Mouse (Mus musculus): Measurements from ENCODE around the gene Polh. TPM values are rescaled to one million over a fixed set of nuclear protein-coding genes. Genes with fewer than 3 reads are reported as not detected.

The Polh gene
- polyA plus RNA-seq, 1 experiment from 2014 or later = 7.4 TPM

DNA sequence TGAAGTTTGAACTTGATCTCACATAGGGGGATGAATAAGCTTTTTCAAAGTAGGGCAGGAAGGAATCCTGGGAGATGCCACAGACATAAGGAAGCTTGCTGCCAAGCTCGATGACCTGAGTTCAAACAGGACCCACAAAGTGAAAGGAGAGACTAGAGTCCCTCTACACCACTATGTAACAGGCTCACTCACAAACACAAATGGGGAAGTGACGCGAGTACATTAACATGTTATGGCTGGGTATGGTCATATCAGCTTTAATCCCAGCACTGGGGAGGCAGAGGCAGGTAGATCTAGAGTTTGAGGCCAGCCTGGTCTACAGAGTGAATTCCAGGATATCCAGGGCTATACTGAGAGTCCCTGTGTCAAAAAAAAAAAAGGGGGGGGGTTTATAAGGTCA, 48.1 kb downstream of the Polh start:
- WGBS = 88% methylated on average over 3 of the region's 3 CpGs
- ATAC-seq (replicated peaks) = no peak

DNA sequence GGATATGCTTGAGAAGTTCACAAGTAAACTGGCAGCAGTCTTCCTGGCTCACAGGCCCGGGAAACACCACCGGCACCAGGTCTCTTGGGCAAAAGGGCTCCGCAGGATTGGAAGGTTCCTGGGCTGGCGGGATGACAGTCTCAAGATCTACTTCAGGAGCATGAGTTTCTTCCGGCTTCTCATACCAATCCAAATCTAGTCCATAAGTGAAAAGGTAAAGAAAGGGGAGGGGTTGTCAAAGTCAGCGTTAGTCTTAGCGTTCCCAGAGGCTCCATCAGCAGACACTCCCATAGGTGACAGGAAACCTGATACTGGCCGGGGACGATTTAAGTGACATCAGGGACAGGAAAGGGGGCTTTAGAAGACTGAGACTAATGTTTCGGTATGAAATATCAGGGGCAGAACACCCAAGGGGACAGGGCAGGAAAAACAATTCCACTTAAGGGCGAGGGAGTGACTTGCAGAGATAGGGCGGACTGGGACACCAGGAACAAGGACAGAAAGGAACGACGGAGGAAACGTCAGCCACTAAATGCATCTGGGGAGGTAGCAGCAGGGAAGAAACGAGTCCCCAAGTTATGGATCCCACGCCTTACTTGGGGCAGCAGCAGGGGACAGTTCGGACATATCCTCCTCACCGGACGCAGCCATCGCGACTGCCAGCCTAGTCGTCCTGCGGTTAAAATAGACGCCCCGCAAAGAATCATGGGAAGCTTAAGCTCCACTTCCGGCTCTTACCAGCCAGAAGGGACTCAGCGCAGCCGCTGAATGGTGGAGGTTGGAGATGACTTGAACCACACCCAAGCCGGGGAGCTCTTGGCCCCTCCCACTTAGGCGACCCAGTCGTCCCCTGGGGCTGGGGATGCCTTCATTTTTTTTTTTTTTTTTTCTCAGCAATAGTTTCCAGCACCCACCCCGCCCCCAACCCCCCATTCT, 49.3 kb downstream of the Polh start, which contains the start of gene Mad2l1bp:
Gene Mad2l1bp (minus strand): TSS at position 707 of the 936 bp plus-strand sequence.
- Histone ChIP-seq H3K9me3 (no peaks in the 10 kb centered on the region), H3K27me3 (replicated peaks) (no peaks in the 10 kb centered on the region), H3K36me3 (replicated peaks) (peaks cover under 1% of the 10 kb centered on the region; the same call in 1 of the 2 replicates), H3K4me1 (peaks cover 10% of the 10 kb centered on the region), H3K4me3 (peak within 1 kb of the TSS; percentile 51), H3K9ac (peak within 1 kb of the TSS; percentile 54), H3K27ac (peak within 1 kb of the TSS; percentile 61), H3K4me2 (peak within 1 kb of the TSS; percentile 89)
- WGBS = 8% methylated on average over 33 of the region's 33 CpGs
- ATAC-seq (replicated peaks) = peak; percentile 92

More for the DNA sequence above, 48.1 kb downstream of the Polh start:
- Histone ChIP-seq H3K4me1 (peaks cover 10% of the 10 kb centered on the region), H3K9me3 (no peaks in the 10 kb centered on the region), H3K4me2 (no peak overlapping the region), H3K27me3 (replicated peaks) (no peaks in the 10 kb centered on the region), H3K4me3 (no peak overlapping the region), H3K27ac (no peak overlapping the region), H3K9ac (no peak overlapping the region), H3K36me3 (replicated peaks) (no peaks in the 10 kb centered on the region)

DNA sequence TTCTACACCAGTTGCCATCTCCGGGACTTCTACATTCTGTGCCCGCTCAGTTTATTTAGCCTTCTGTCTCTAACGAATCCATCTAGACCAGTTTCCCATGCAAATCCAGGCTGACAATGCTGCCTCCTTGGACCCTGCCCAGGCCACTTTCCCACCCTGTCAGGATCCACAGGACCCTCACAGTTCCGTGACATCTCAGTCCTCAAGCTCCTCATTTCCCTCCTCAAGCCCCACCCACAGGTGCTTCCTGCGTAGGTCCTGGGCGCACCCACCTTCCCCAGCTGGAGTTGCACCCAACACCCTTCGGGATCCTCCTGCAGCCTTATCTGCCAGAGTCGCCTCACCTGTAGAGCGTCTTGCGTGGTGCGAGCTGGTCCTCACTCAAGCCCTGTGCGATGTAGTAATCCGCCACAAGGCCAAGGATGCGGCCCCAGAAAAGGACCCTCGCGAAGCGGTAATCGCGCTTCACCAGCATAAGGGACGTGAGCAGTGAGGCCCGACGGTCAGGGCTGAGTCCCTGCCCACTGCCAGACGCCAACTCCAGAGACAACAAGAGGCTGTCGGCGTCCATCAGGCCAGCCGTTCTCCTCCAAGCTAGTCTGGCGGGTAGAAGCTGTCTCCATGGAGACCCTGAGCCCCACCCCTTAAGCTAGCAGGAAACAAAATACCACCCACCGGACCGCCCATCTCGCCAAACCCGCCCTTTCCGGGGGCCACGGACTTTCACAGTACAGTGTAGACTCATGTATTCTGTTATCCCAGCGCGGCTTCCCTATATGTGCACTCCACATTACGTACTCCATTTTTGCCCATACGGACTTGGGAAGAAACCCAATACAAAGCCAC, 58.6 kb downstream of the Polh start, which contains the start of gene Rsph9:
Gene Rsph9 (minus strand): TSS at position 639 of the 846 bp plus-strand sequence.
- peak; percentile 96 for ATAC-seq (replicated peaks)
- WGBS = 5% methylated on average over 37 of the region's 37 CpGs

DNA sequence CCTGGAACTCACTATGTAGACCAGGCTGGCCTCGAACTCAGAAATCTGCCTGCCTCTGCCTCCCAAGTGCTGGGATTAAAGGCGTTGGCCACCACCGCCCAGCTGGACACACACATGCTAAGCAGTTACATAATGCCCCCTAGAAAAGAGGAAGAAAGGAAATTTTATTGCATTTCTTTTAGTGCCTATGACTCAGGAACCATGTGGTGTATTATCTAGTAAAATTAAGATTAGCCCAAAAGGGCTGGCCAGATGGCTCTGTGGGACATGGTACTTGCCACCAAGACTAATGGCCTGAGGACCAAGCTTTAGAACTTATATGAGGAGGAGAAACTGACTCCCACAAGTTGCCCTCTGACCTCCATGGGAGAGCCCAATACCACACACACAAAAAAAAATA, 62.6 kb downstream of the Polh start:
- no peak overlapping the region for H3K4me3 ChIP-seq
- H3K36me3 ChIP-seq (replicated peaks) = no peaks in the 10 kb centered on the region
- no peaks in the 10 kb centered on the region for H3K27me3 ChIP-seq (replicated peaks)
- WGBS = 95% methylated on average over 3 of the region's 3 CpGs
- no peaks in the 10 kb centered on the region for H3K9me3 ChIP-seq
- no peak overlapping the region for H3K9ac ChIP-seq
- peaks cover 14% of the 10 kb centered on the region; the same call in 1 of the 2 replicates for H3K4me1 ChIP-seq
- no peak overlapping the region for H3K4me2 ChIP-seq
- ATAC-seq (replicated peaks) = no peak
- no peak overlapping the region for H3K27ac ChIP-seq

More for the DNA sequence above, 58.6 kb downstream of the Polh start, which contains the start of gene Rsph9:
- Histone ChIP-seq H3K27me3 (replicated peaks) (no peaks in the 10 kb centered on the region), H3K27ac (peak within 1 kb of the TSS; percentile 62), H3K9ac (peak within 1 kb of the TSS; percentile 47), H3K9me3 (no peaks in the 10 kb centered on the region), H3K4me2 (peak within 1 kb of the TSS; percentile 61), H3K36me3 (replicated peaks) (peaks cover 8% of the 10 kb centered on the region), H3K4me1 (peaks cover 14% of the 10 kb centered on the region; the same call in 1 of the 2 replicates), H3K4me3 (peak within 1 kb of the TSS; percentile 50)

DNA sequence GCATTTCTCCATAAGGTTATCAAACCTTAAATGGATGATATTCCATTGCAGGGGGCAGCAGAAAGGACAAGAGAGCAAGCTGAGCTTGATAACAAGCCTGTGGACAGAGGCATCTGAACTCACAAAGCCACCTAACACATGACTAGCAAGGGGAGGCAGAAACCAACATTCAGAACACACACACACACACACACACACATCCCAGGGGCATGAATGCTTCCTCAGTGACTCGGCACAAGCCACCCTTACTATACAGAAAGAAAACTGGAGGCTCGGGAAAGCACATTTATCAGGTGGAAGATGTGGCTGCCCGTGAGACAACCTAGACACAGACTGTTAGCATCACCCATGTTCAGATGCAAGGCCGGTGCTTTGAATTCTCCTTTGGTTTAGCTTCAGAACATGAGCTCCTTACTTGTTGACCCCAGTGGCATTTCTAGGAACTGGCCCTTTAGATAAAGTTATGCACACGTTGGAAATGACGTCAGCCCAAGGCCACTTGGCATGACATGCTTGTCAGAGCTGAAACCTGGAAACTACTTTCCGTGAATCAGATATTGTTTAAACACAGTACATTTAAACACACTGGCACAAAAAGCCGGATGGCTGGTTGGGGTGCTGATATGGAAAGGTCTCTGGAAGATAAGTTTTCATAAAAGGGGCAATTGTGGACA, 63.7 kb downstream of the Polh start:
- Histone ChIP-seq H3K36me3 (replicated peaks) (no peaks in the 10 kb centered on the region), H3K27me3 (replicated peaks) (no peaks in the 10 kb centered on the region), H3K27ac (no peak overlapping the region), H3K4me1 (peaks cover 6% of the 10 kb centered on the region; the same call in 1 of the 2 replicates), H3K9me3 (no peaks in the 10 kb centered on the region), H3K9ac (no peak overlapping the region), H3K4me2 (no peak overlapping the region), H3K4me3 (no peak overlapping the region)
- ATAC-seq (replicated peaks) = no peak
- 84% methylated on average over 8 of the region's 8 CpGs for WGBS

DNA sequence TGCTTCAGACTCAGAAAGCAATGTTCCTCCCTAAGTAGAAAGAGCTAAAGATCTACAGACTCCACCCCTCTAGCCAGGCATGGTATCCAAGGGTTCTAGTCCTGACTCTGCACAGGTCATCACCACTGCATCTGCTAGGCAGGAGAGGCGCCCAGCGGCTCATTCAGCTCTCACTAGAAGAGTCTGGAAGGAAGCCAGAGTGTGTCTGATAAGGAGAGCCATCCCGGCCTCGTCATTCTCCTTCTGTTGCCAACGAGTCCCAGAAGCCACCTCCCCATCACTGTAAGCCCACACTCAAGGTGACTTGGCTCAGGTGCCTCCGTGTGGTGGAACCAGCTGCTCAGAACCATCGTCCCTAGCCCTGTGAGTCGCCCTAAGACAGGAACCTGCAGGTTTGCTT, 69.6 kb downstream of the Polh start:
- H3K4me3 ChIP-seq = no peak overlapping the region
- H3K9me3 ChIP-seq = no peaks in the 10 kb centered on the region
- H3K4me1 ChIP-seq = peaks cover 5% of the 10 kb centered on the region; the same call in 1 of the 2 replicates
- no peak overlapping the region for H3K27ac ChIP-seq
- no peak overlapping the region for H3K4me2 ChIP-seq
- no peak overlapping the region for H3K9ac ChIP-seq
- no peaks in the 10 kb centered on the region for H3K27me3 ChIP-seq (replicated peaks)
- WGBS = 75% methylated on average over 8 of the region's 8 CpGs
- ATAC-seq (replicated peaks) = no peak
- H3K36me3 ChIP-seq (replicated peaks) = peaks cover 17% of the 10 kb centered on the region

DNA sequence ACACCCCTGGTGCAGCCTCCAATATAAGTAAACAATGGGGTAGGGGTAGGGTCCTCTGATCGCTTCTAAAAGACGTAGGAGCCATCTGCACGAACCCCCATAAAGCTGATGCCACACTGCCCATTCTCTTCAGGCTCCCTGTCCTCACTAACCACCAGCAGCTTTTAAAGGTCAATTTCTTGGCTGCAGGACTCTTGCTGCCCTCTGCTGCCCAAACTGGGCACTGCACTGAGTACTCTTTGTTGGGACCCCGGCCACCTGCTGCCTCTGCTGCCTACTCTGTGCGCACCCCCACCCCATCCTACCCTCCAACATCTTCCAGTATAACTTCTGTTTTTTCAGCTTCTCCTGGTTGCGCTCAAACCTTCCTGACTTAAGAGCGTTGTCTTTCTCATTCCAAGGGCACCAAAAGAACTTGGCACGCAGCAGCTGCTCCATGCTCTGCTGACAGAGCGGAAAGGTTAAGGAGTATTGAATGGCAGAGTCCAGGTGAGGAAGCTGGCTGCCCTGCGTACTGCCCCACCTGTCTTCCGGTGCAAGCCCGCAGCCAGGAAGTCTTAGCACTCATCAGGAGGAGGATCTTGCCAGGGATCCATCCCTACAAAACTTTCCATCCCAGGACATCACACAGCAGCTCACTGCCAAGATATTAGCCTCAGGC, 70.3 kb downstream of the Polh start:
- peak; percentile 59 for ATAC-seq (replicated peaks)
- no peak overlapping the region for H3K4me2 ChIP-seq
- peaks cover 17% of the 10 kb centered on the region for H3K36me3 ChIP-seq (replicated peaks)
- H3K4me3 ChIP-seq = no peak overlapping the region
- H3K4me1 ChIP-seq = peaks cover 5% of the 10 kb centered on the region; the same call in 1 of the 2 replicates
- H3K9me3 ChIP-seq = no peaks in the 10 kb centered on the region
- no peaks in the 10 kb centered on the region for H3K27me3 ChIP-seq (replicated peaks)
- H3K27ac ChIP-seq = no peak overlapping the region
- WGBS = 16% methylated on average over 12 of the region's 12 CpGs
- no peak overlapping the region for H3K9ac ChIP-seq

DNA sequence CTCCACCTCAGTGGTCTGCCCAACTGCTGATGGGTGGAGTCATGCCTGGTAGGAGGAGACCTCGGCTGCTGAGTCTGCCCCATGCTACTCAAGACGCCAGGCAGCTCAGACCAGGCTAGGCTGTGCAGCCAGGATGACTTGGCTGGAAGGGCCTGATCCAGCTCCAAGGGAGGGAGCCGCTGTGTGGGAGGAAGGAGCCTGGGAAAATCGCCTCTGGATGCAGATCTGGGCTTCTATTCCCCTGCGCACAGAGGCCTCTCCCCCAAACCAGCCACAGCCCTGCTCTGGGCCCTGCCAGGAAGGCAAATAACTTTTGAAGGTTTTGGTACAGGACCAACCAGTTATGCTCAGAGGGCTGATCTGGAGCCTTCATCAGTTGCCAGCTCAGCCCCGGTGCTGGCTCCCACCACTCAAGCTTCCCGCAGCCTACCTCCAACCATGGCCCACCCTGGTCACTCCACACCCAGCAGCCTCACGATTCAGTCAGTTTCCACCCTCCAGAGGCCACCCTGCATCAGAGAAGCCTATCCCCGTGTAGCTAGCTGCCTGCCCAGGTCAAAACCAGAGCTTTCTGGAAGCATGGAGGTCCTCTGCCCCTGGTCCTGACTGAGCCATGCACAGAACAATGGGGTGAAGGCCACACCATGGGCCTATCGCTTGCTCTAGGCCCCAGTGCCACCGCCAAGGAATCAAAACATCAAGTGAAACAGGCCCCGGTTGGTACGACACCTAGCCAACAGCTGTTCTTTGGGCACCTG, 72.5 kb downstream of the Polh start:
- peaks cover 5% of the 10 kb centered on the region; the same call in 1 of the 2 replicates for H3K4me1 ChIP-seq
- H3K36me3 ChIP-seq (replicated peaks) = peaks cover 37% of the 10 kb centered on the region
- no peaks in the 10 kb centered on the region for H3K9me3 ChIP-seq
- H3K4me3 ChIP-seq = no peak overlapping the region
- no peaks in the 10 kb centered on the region for H3K27me3 ChIP-seq (replicated peaks)
- ATAC-seq (replicated peaks) = no peak
- H3K27ac ChIP-seq = no peak overlapping the region
- no peak overlapping the region for H3K9ac ChIP-seq
- WGBS = 82% methylated on average over 13 of the region's 13 CpGs
- no peak overlapping the region for H3K4me2 ChIP-seq

DNA sequence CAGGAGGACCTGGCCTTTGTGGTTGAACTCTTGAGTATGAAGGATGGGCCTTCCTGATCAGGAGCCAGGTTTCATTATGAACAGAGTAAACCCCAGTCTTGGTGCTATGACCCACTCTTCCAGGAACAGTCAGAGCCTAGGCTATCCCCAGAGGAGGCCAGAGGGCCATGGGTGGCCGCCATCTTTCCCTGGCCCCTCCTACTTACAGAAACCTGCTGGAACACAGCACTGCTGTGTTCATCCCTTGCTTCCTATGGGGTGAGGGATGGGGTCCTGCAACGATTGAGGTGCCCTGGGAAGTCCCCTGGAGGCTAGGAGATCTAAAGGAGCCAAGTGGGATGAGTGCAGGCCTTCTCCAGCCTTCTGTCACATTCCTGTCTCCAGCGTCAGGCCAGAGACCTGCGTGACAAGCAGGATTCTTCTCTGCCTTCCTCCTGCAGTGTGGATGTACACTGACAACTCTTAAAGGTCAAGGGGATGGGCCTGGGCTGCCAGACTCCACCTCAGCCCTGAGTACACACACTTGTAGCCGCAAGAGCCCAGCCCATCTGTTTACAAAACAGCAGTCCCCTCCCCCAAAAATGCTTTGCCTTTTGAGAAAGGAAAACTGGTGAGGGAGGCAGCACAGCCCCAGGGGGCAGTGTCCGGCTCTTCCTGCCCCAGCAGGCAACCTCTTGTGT, 74.5 kb downstream of the Polh start:
- H3K9ac ChIP-seq = no peak overlapping the region
- H3K36me3 ChIP-seq (replicated peaks) = peaks cover 55% of the 10 kb centered on the region
- no peak for ATAC-seq (replicated peaks)
- no peak overlapping the region for H3K4me3 ChIP-seq
- 84% methylated on average over 6 of the region's 6 CpGs for WGBS
- no peaks in the 10 kb centered on the region for H3K9me3 ChIP-seq
- H3K27ac ChIP-seq = no peak overlapping the region
- H3K27me3 ChIP-seq (replicated peaks) = no peaks in the 10 kb centered on the region
- no peak overlapping the region for H3K4me2 ChIP-seq
- H3K4me1 ChIP-seq = peaks cover 5% of the 10 kb centered on the region; the same call in 1 of the 2 replicates

DNA sequence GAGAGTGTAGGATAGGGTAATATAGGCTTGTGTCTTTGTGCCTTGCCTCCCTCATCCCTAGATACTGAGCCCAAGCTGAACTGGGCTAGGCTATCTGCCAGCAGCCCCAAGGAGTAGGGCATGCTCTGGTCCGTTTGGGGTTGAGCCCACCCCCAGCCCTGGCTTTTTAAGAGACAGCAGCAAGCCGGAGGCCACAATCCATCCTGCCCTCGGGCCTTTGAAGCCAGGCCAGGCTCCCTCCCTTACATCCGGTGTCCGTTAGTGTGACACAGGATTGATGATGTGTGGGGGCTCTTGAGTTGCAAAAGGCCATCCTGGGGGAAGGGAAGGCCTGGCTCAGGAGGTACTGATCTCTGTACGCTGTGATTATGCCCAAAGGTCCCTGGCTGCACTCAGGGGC, 75.8 kb downstream of the Polh start:
- Histone ChIP-seq H3K36me3 (replicated peaks) (peaks cover 65% of the 10 kb centered on the region), H3K4me1 (no peaks in the 10 kb centered on the region), H3K4me3 (no peak overlapping the region), H3K27me3 (replicated peaks) (no peaks in the 10 kb centered on the region), H3K27ac (no peak overlapping the region), H3K4me2 (no peak overlapping the region), H3K9me3 (no peaks in the 10 kb centered on the region), H3K9ac (no peak overlapping the region)
- no peak for ATAC-seq (replicated peaks)
- WGBS = 89% methylated on average over 6 of the region's 6 CpGs

Measured in midbrain, embryonic 15.5 days (tissue).